Mouse (Mus musculus): ENCODE measurements around the gene Itpkb. TPM values are rescaled to one million over a fixed set of nuclear protein-coding genes. Genes with fewer than 3 reads are reported as not detected.

Gene Itpkb
- polyA plus RNA-seq, 1 experiment from 2014 or later: 63.0 TPM

GRCm38 (mm10) chr1:180393873-180394272 is 63.6 kb downstream of the Itpkb start:
- H3K4me3 ChIP-seq (ENCODE audit: inconsistent target): no peak overlapping the region
- 89% methylated on average over 12 of the region's 12 CpGs for WGBS (ENCODE audit: missing documents)
- H3K36me3 ChIP-seq (ENCODE audit: inconsistent target): peaks cover 4% of the 10 kb centered on the region; the same call in 1 of the 2 replicates
- no peak overlapping the region for H3K27ac ChIP-seq
- peaks cover 100% of the 10 kb centered on the region for H3K79me2 ChIP-seq (ENCODE audit: inconsistent target)

- peaks cover 4% of the 10 kb centered on the region; the same call in 1 of the 2 replicates for H3K36me3 ChIP-seq (ENCODE audit: inconsistent target)
Measured at GRCm38 (mm10) chr1:180397734-180398133, 67.4 kb downstream of the Itpkb start.

GRCm38 (mm10) chr1:180398446-180398845 is 68.2 kb downstream of the Itpkb start:
- 75% methylated on average over 3 of the region's 3 CpGs for WGBS (ENCODE audit: missing documents)
- no peak overlapping the region for H3K4me3 ChIP-seq (ENCODE audit: inconsistent target)
- no peak overlapping the region for H3K27ac ChIP-seq
- peaks cover 4% of the 10 kb centered on the region; the same call in 1 of the 2 replicates for H3K36me3 ChIP-seq (ENCODE audit: inconsistent target)
- peaks cover 97% of the 10 kb centered on the region for H3K79me2 ChIP-seq (ENCODE audit: inconsistent target)

More at GRCm38 (mm10) chr1:180397734-180398133, 67.4 kb downstream of the Itpkb start:
- Histone ChIP-seq H3K4me3 (ENCODE audit: inconsistent target) (no peak overlapping the region), H3K79me2 (ENCODE audit: inconsistent target) (peaks cover 99% of the 10 kb centered on the region), H3K27ac (no peak overlapping the region)
- 98% methylated on average over 5 of the region's 5 CpGs for WGBS (ENCODE audit: missing documents)

- peaks cover 86% of the 10 kb centered on the region for H3K79me2 ChIP-seq (ENCODE audit: inconsistent target)
- H3K4me3 ChIP-seq (ENCODE audit: inconsistent target): no peak overlapping the region
- whole genome bisulfite sequencing (ENCODE audit: missing documents): 55% methylated on average over 4 of the region's 4 CpGs
- H3K36me3 ChIP-seq (ENCODE audit: inconsistent target): no peaks in the 10 kb centered on the region
- H3K27ac ChIP-seq: peak overlapping the region; percentile 98
Measured at GRCm38 (mm10) chr1:180400691-180401455, 70.6 kb downstream of the Itpkb start.

- Histone ChIP-seq H3K27ac (peak overlapping the region; percentile 98), H3K36me3 (ENCODE audit: inconsistent target) (no peaks in the 10 kb centered on the region), H3K79me2 (ENCODE audit: inconsistent target) (peaks cover 86% of the 10 kb centered on the region), H3K4me3 (ENCODE audit: inconsistent target) (no peak overlapping the region)
- WGBS (ENCODE audit: missing documents): 32% methylated on average over 6 of the region's 6 CpGs
Measured at GRCm38 (mm10) chr1:180401725-180402124, 71.4 kb downstream of the Itpkb start.

GRCm38 (mm10) chr1:180402481-180403081 is 72.3 kb downstream of the Itpkb start:
- H3K27ac ChIP-seq: peak overlapping the region; percentile 98
- peaks cover 86% of the 10 kb centered on the region for H3K79me2 ChIP-seq (ENCODE audit: inconsistent target)
- H3K36me3 ChIP-seq (ENCODE audit: inconsistent target): no peaks in the 10 kb centered on the region
- H3K4me3 ChIP-seq (ENCODE audit: inconsistent target): no peak overlapping the region
- WGBS (ENCODE audit: missing documents): 92% methylated on average over 11 of the region's 11 CpGs

- Histone ChIP-seq H3K36me3 (ENCODE audit: inconsistent target) (no peaks in the 10 kb centered on the region), H3K4me3 (ENCODE audit: inconsistent target) (no peak overlapping the region), H3K79me2 (ENCODE audit: inconsistent target) (peaks cover 86% of the 10 kb centered on the region), H3K27ac (peak overlapping the region; percentile 98)
- WGBS (ENCODE audit: missing documents): 52% methylated on average over 7 of the region's 8 CpGs
Measured at GRCm38 (mm10) chr1:180403357-180403693, 73.0 kb downstream of the Itpkb start.

GRCm38 (mm10) chr1:180403694-180404606 is 73.7 kb downstream of the Itpkb start:
- Histone ChIP-seq H3K79me2 (ENCODE audit: inconsistent target) (peaks cover 86% of the 10 kb centered on the region), H3K27ac (peak overlapping the region; percentile 98), H3K4me3 (ENCODE audit: inconsistent target) (no peak overlapping the region; the same call in 1 of the 2 replicates), H3K36me3 (ENCODE audit: inconsistent target) (no peaks in the 10 kb centered on the region)
- WGBS (ENCODE audit: missing documents): under 1% methylated on average over 32 of the region's 32 CpGs

- Histone ChIP-seq H3K36me3 (ENCODE audit: inconsistent target) (no peaks in the 10 kb centered on the region), H3K4me3 (ENCODE audit: inconsistent target) (no peak overlapping the region; the same call in 1 of the 2 replicates), H3K27ac (peak overlapping the region; percentile 98), H3K79me2 (ENCODE audit: inconsistent target) (peaks cover 86% of the 10 kb centered on the region)
- WGBS (ENCODE audit: missing documents): 73% methylated on average over 3 of the region's 3 CpGs
Measured at GRCm38 (mm10) chr1:180404706-180405105, 74.4 kb downstream of the Itpkb start.

GRCm38 (mm10) chr1:180405576-180406335 is 75.5 kb downstream of the Itpkb start:
- no peak overlapping the region for H3K4me3 ChIP-seq (ENCODE audit: inconsistent target)
- 83% methylated on average over 7 of the region's 9 CpGs for WGBS (ENCODE audit: missing documents)
- H3K36me3 ChIP-seq (ENCODE audit: inconsistent target): no peaks in the 10 kb centered on the region

GRCm38 (mm10) chr1:180406336-180407035 is 76.2 kb downstream of the Itpkb start:
- Histone ChIP-seq H3K79me2 (ENCODE audit: inconsistent target) (peaks cover 86% of the 10 kb centered on the region), H3K27ac (peak overlapping the region; percentile 40), H3K36me3 (ENCODE audit: inconsistent target) (no peaks in the 10 kb centered on the region), H3K4me3 (ENCODE audit: inconsistent target) (no peak overlapping the region)
- WGBS (ENCODE audit: missing documents): 90% methylated on average over 11 of the region's 11 CpGs

More at GRCm38 (mm10) chr1:180405576-180406335, 75.5 kb downstream of the Itpkb start:
- peak overlapping the region; percentile 98 for H3K27ac ChIP-seq
- peaks cover 86% of the 10 kb centered on the region for H3K79me2 ChIP-seq (ENCODE audit: inconsistent target)

GRCm38 (mm10) chr1:180407171-180407671 is 76.9 kb downstream of the Itpkb start:
- Histone ChIP-seq H3K79me2 (ENCODE audit: inconsistent target) (peaks cover 87% of the 10 kb centered on the region), H3K4me3 (ENCODE audit: inconsistent target) (no peak overlapping the region), H3K27ac (no peak overlapping the region), H3K36me3 (ENCODE audit: inconsistent target) (no peaks in the 10 kb centered on the region)
- 30% methylated on average over 16 of the region's 16 CpGs for WGBS (ENCODE audit: missing documents)
